Mouse (Mus musculus): ENCODE results near the gene Tlr9.

GRCm38 (mm10) chr9:106236156-106236817 lies 13.9 kb downstream of the Tlr9 start:
- TF ChIP-seq FLI1 (IDR thresholded peaks at IDR 0.05; ENCODE audit: low read length) = no peak
- TF ChIP-seq GATA1 (IDR thresholded peaks at IDR 0.05; ENCODE audit: borderline replicate concordance, low read length) = no peak

Measured in megakaryocyte, embryonic 14.5 days (primary cell).